Mouse (Mus musculus): ENCODE data around the gene Snap23. TPM values are rescaled to one million over a fixed set of nuclear protein-coding genes. Genes with fewer than 3 reads are reported as not detected.

The Snap23 gene
- total and polyA plus RNA-seq, 3 experiments, result 15.9 to 35.8 (median 23.0) TPM

DNA sequence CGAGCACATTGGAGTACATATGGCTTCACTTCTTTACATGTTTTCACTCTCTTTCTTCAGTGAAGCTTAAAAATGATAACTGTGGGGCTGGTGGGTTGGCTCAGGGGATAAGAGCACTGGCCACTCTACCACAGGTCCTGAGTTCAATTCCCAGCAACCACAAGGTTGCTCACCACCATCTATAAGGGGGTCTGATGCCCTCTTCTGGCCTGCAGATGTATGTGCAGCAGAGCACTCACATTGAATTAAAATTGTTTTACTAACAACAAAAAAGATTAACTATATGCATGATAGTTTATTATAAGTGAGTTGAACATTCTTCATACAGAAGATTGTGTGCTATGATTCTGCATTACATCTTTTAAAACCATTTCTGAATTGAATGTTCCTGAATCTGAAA, 52.1 kb downstream of the Snap23 start:
- TF ChIP-seq SMC3 (IDR thresholded peaks at IDR 0.05; ENCODE audit: low read depth, low read length) (peak; percentile 18; the same call in 1 of the 2 replicates), RAD21 (IDR thresholded peaks at IDR 0.05; ENCODE audit: low read depth, low read length) (peak; percentile 5), MAFK (IDR thresholded peaks at IDR 0.05; ENCODE audit: insufficient replicate concordance, low read length) (no peak), CTCF (conservative IDR thresholded peaks at IDR 0.05 in 1 of 2, IDR thresholded peaks at IDR 0.05 in 1 of 2; ENCODE audit: low read depth in 2 of 2, low read length in 2 of 2) (peak in 1 of 2 experiments; percentile 41; a peak in 3 of 4 replicates)
- in situ Hi-C loops (cut with MboI; ENCODE audit: low pct_ligation_motif_present, low pct_unique_long_range_greater_than_20kb, low sequenced_read_pairs), result no loop called here
- H3K79me2 ChIP-seq (replicated peaks; ENCODE audit: control insufficient read depth, extremely low read depth, insufficient read depth, poor library complexity, severe bottlenecking), result no peaks in the 10 kb centered on the region

DNA sequence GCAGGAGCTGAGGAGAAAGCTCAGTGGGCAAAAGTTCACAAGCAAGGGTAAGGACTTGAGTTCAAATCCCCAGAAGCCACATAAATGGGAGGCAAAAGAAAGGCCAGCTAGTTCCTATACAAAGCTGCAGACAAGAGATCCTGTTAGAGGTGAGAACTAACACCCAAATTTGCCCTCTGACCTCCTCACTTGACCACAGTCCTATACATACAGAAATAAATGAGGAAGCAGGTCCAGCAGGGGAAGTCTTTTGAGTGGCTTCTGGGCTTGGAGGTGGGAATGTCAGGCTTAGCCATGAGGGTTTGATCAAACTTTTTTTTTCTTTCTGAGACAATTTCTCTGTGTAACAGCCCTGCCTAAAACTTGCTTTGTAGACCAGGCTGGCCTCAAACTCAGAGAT, 55.4 kb downstream of the Snap23 start:
- Histone ChIP-seq H3K36me3 (replicated peaks in 1 of 2; ENCODE audit: control insufficient read depth in 1 of 2, insufficient read depth in 1 of 2, low read length in 1 of 2) (peaks cover 10 to 28% of the 10 kb centered on the region in 2 experiments), H3K4me2 (ENCODE audit: insufficient read depth, low read depth, poor library complexity, severe bottlenecking) (no peak overlapping the region), H3K27ac (ENCODE audit: insufficient read depth, low read depth) (no peak overlapping the region), H3K4me1 (ENCODE audit: control insufficient read depth in 1 of 2, insufficient read depth in 2 of 2) (no peaks in the 10 kb centered on the region), H3K27me3 (replicated peaks) (no peaks in the 10 kb centered on the region), H3K4me3 (replicated peaks in 1 of 3; ENCODE audit: low read depth in 2 of 3, low read length in 2 of 3, poor library complexity in 1 of 3) (no peak overlapping the region), H3K9me3 (replicated peaks; ENCODE audit: low read length) (peaks cover 4% of the 10 kb centered on the region), H3K9ac (ENCODE audit: insufficient read depth, low read depth) (no peak overlapping the region), H3K79me2 (replicated peaks; ENCODE audit: control insufficient read depth, extremely low read depth, insufficient read depth, poor library complexity, severe bottlenecking) (no peaks in the 10 kb centered on the region)
- dilution Hi-C loops (cut with MboI; ENCODE audit: extremely low pct_ligation_motif_present, extremely low pct_unique_long_range_greater_than_20kb, low sequenced_read_pairs) (no loop called here), in situ Hi-C loops (cut with MboI; ENCODE audit: low pct_ligation_motif_present, low pct_unique_long_range_greater_than_20kb, low sequenced_read_pairs) (no loop called here)
- DNase-seq (ENCODE audit: extremely low read depth), result no peak
- TF ChIP-seq RAD21 (IDR thresholded peaks at IDR 0.05; ENCODE audit: low read depth, low read length) (no peak), MAZ (IDR thresholded peaks at IDR 0.05; ENCODE audit: low read depth, low read length) (no peak), RCOR1 (conservative IDR thresholded peaks at IDR 0.05; ENCODE audit: low read depth, low read length) (no peak), JUND (conservative IDR thresholded peaks at IDR 0.05; ENCODE audit: low read depth, low read length) (no peak), ZC3H11A (IDR thresholded peaks at IDR 0.05; ENCODE audit: low read depth, low read length) (no peak), JUN (IDR thresholded peaks at IDR 0.05; ENCODE audit: insufficient read depth, low read depth, low read length) (no peak), MAX (IDR thresholded peaks at IDR 0.05; ENCODE audit: low read length) (no peak), ZKSCAN1 (IDR thresholded peaks at IDR 0.05; ENCODE audit: borderline replicate concordance, low read depth, low read length) (no peak), POLR2A (IDR thresholded peaks at IDR 0.05; ENCODE audit: low read depth, low read length) (no peak), IRF4 (IDR thresholded peaks at IDR 0.05; ENCODE audit: low read depth, low read length) (no peak), HCFC1 (IDR thresholded peaks at IDR 0.05; ENCODE audit: low read depth, low read length) (no peak), ZNF384 (IDR thresholded peaks at IDR 0.05; ENCODE audit: low read depth, low read length) (no peak), POLR2AphosphoS2 (IDR thresholded peaks at IDR 0.05; ENCODE audit: low read depth, low read length) (no peak), KAT2A (IDR thresholded peaks at IDR 0.05; ENCODE audit: insufficient replicate concordance, low read length) (no peak)

More for the DNA sequence above, 52.1 kb downstream of the Snap23 start:
- dilution Hi-C loops (cut with MboI; ENCODE audit: extremely low pct_ligation_motif_present, extremely low pct_unique_long_range_greater_than_20kb, low sequenced_read_pairs), result no loop called here
- Histone ChIP-seq H3K36me3 (replicated peaks in 1 of 2; ENCODE audit: control insufficient read depth in 1 of 2, insufficient read depth in 1 of 2, low read length in 1 of 2) (peaks cover 29 to 56% of the 10 kb centered on the region in 2 experiments), H3K27ac (ENCODE audit: insufficient read depth, low read depth) (no peak overlapping the region), H3K4me3 (replicated peaks in 1 of 3; ENCODE audit: low read depth in 2 of 3, low read length in 2 of 3, poor library complexity in 1 of 3) (no peak overlapping the region), H3K9me3 (replicated peaks; ENCODE audit: low read length) (peaks cover 4% of the 10 kb centered on the region), H3K27me3 (replicated peaks) (no peaks in the 10 kb centered on the region), H3K4me1 (ENCODE audit: control insufficient read depth in 1 of 2, insufficient read depth in 2 of 2) (no peaks in the 10 kb centered on the region), H3K9ac (ENCODE audit: insufficient read depth, low read depth) (no peak overlapping the region), H3K4me2 (ENCODE audit: insufficient read depth, low read depth, poor library complexity, severe bottlenecking) (no peak overlapping the region)
- no peak for DNase-seq (ENCODE audit: extremely low read depth)

All from CH12.LX (cell line).